Mouse (Mus musculus): ENCODE measurements around the gene Mfap3. TPM values are rescaled to one million over a fixed set of nuclear protein-coding genes. Genes with fewer than 3 reads are reported as not detected.
A peak's percentile ranks its signal among the peaks of the same experiment; 100 is the strongest.
"Not testable (repeated sequence)": the region's sequence is repeated elsewhere in the genome, so short reads cannot be mapped to it uniquely, and the experiment has no call there.

Mfap3 gene
- polyA plus RNA-seq, 1 experiment from 2014 or later: 57.9 TPM

GRCm38 (mm10) chr11:57535912-57536311 is 17.4 kb downstream of the Mfap3 start:
- DNase-seq (ENCODE audit: low spot score): no peak
- no peaks in the 10 kb centered on the region for H3K9me3 ChIP-seq (replicated peaks)
- no peak overlapping the region for H3K27ac ChIP-seq (replicated peaks)
- 92% methylated on average over 5 of the region's 5 CpGs for WGBS
- H3K36me3 ChIP-seq: peaks cover 32% of the 10 kb centered on the region
- no peak overlapping the region for H3K4me3 ChIP-seq
- peaks cover 28% of the 10 kb centered on the region for H3K4me1 ChIP-seq
- no peaks in the 10 kb centered on the region for H3K27me3 ChIP-seq (ENCODE audit: low read depth, poor library complexity, severe bottlenecking)

- H3K9me3 ChIP-seq (replicated peaks): no peaks in the 10 kb centered on the region
- peaks cover 13% of the 10 kb centered on the region for H3K4me1 ChIP-seq
- no peak overlapping the region; the same call in 1 of the 2 replicates for H3K27ac ChIP-seq (replicated peaks)
- no peaks in the 10 kb centered on the region for H3K27me3 ChIP-seq (ENCODE audit: low read depth, poor library complexity, severe bottlenecking)
- no peaks in the 10 kb centered on the region for H3K36me3 ChIP-seq
- 75% methylated on average over 5 of the region's 5 CpGs for WGBS
- H3K4me3 ChIP-seq: no peak overlapping the region
- no peak for DNase-seq (ENCODE audit: low spot score)
Measured at GRCm38 (mm10) chr11:57539841-57540418, 21.5 kb downstream of the Mfap3 start.

GRCm38 (mm10) chr11:57540681-57541080 is 22.2 kb downstream of the Mfap3 start:
- DNase-seq (ENCODE audit: low spot score): no peak

GRCm38 (mm10) chr11:57548618-57549550 is 30.4 kb downstream of the Mfap3 start:
- H3K4me3 ChIP-seq: peak overlapping the region; percentile 12; the same call in 1 of the 2 replicates
- peaks cover 51% of the 10 kb centered on the region for H3K4me1 ChIP-seq
- WGBS: 37% methylated on average over 18 of the region's 18 CpGs
- peak; percentile 89 for DNase-seq (ENCODE audit: low spot score)
- peaks cover 17% of the 10 kb centered on the region; the same call in 1 of the 2 replicates for H3K27me3 ChIP-seq (ENCODE audit: low read depth, poor library complexity, severe bottlenecking)
- H3K9me3 ChIP-seq (replicated peaks): no peaks in the 10 kb centered on the region
- no peaks in the 10 kb centered on the region for H3K36me3 ChIP-seq
- H3K27ac ChIP-seq (replicated peaks): peak overlapping the region; percentile 76

More at GRCm38 (mm10) chr11:57540681-57541080, 22.2 kb downstream of the Mfap3 start:
- Histone ChIP-seq H3K36me3 (no peaks in the 10 kb centered on the region), H3K27me3 (ENCODE audit: low read depth, poor library complexity, severe bottlenecking) (no peaks in the 10 kb centered on the region), H3K9me3 (replicated peaks) (no peaks in the 10 kb centered on the region), H3K4me1 (peaks cover 10% of the 10 kb centered on the region), H3K27ac (replicated peaks) (no peak overlapping the region), H3K4me3 (no peak overlapping the region)
- WGBS: 92% methylated on average over 2 of the region's 2 CpGs

- Histone ChIP-seq H3K27me3 (ENCODE audit: low read depth, poor library complexity, severe bottlenecking) (peaks cover 24% of the 10 kb centered on the region; the same call in 1 of the 2 replicates), H3K9me3 (replicated peaks) (no peaks in the 10 kb centered on the region), H3K4me3 (no peak overlapping the region), H3K27ac (replicated peaks) (peak overlapping the region; percentile 23; the same call in 1 of the 2 replicates), H3K36me3 (no peaks in the 10 kb centered on the region), H3K4me1 (peaks cover 56% of the 10 kb centered on the region)
- DNase-seq (ENCODE audit: low spot score): no peak
- whole genome bisulfite sequencing: 96% methylated on average over 2 of the region's 2 CpGs
Measured at GRCm38 (mm10) chr11:57550230-57550629, 31.8 kb downstream of the Mfap3 start.

- no peak for DNase-seq (ENCODE audit: low spot score)
- no peaks in the 10 kb centered on the region for H3K9me3 ChIP-seq (replicated peaks)
- H3K4me3 ChIP-seq: no peak overlapping the region
- peaks cover 56% of the 10 kb centered on the region for H3K4me1 ChIP-seq
- no peaks in the 10 kb centered on the region for H3K36me3 ChIP-seq
- H3K27ac ChIP-seq (replicated peaks): peak overlapping the region; percentile 4; the same call in 1 of the 2 replicates
- peaks cover 24% of the 10 kb centered on the region; the same call in 1 of the 2 replicates for H3K27me3 ChIP-seq (ENCODE audit: low read depth, poor library complexity, severe bottlenecking)
- WGBS: 89% methylated on average over 8 of the region's 8 CpGs
Measured at GRCm38 (mm10) chr11:57551016-57551415, 32.6 kb downstream of the Mfap3 start.

- peak; percentile 75 for DNase-seq (ENCODE audit: low spot score)
- Histone ChIP-seq H3K27ac (replicated peaks) (peak overlapping the region; percentile 85), H3K4me3 (peak overlapping the region; percentile 27), H3K36me3 (no peaks in the 10 kb centered on the region), H3K27me3 (ENCODE audit: low read depth, poor library complexity, severe bottlenecking) (peaks cover 24% of the 10 kb centered on the region; the same call in 1 of the 2 replicates), H3K9me3 (replicated peaks) (no peaks in the 10 kb centered on the region), H3K4me1 (peaks cover 44% of the 10 kb centered on the region)
- 17% methylated on average over 9 of the region's 9 CpGs for WGBS
Measured at GRCm38 (mm10) chr11:57553015-57553780, 34.7 kb downstream of the Mfap3 start.

GRCm38 (mm10) chr11:57557936-57558335 is 39.5 kb downstream of the Mfap3 start:
- H3K36me3 ChIP-seq; H3K27ac ChIP-seq (replicated peaks); H3K27me3 ChIP-seq (ENCODE audit: low read depth, poor library complexity, severe bottlenecking); DNase-seq (ENCODE audit: low spot score); H3K9me3 ChIP-seq (replicated peaks); H3K4me3 ChIP-seq: not testable (repeated sequence)
- peaks cover 14% of the 10 kb centered on the region for H3K4me1 ChIP-seq
- 96% methylated on average over 10 of the region's 10 CpGs for WGBS

- Histone ChIP-seq H3K36me3 (no peaks in the 10 kb centered on the region), H3K27ac (replicated peaks) (no peak overlapping the region), H3K27me3 (ENCODE audit: low read depth, poor library complexity, severe bottlenecking) (0 out of 2 replicates have a peak, but pooled peaks cover 14% of the 10 kb centered on the region), H3K4me1 (peaks cover 14% of the 10 kb centered on the region), H3K4me3 (no peak overlapping the region), H3K9me3 (replicated peaks) (peaks cover 1% of the 10 kb centered on the region; the same call in 1 of the 2 replicates)
- no peak for DNase-seq (ENCODE audit: low spot score)
- WGBS: 86% methylated on average over 12 of the region's 12 CpGs
Measured at GRCm38 (mm10) chr11:57564564-57564963, 46.1 kb downstream of the Mfap3 start.

- Histone ChIP-seq H3K9me3 (replicated peaks) (peaks cover 11% of the 10 kb centered on the region), H3K4me1 (peaks cover 14% of the 10 kb centered on the region), H3K27ac (replicated peaks) (peak overlapping the region; percentile 73), H3K4me3 (peak overlapping the region; percentile 12; the same call in 1 of the 2 replicates), H3K27me3 (ENCODE audit: low read depth, poor library complexity, severe bottlenecking) (0 out of 2 replicates have a peak, but pooled peaks cover 14% of the 10 kb centered on the region), H3K36me3 (no peaks in the 10 kb centered on the region)
- no peak for DNase-seq (ENCODE audit: low spot score)
- 29% methylated on average over 18 of the region's 18 CpGs for WGBS
Measured at GRCm38 (mm10) chr11:57566091-57567035, 47.9 kb downstream of the Mfap3 start.

GRCm38 (mm10) chr11:57568950-57569490 is 50.6 kb downstream of the Mfap3 start:
- WGBS: 85% methylated on average over 2 of the region's 2 CpGs
- Histone ChIP-seq H3K27ac (replicated peaks) (no peak overlapping the region), H3K4me1 (peaks cover 37% of the 10 kb centered on the region), H3K27me3 (ENCODE audit: low read depth, poor library complexity, severe bottlenecking) (0 out of 2 replicates have a peak, but pooled peaks cover 14% of the 10 kb centered on the region), H3K9me3 (replicated peaks) (peaks cover 11% of the 10 kb centered on the region), H3K36me3 (no peaks in the 10 kb centered on the region), H3K4me3 (no peak overlapping the region)
- DNase-seq (ENCODE audit: low spot score): no peak
